Mouse (Mus musculus): Measurements from ENCODE around the gene Exoc4. TPM values are rescaled to one million over a fixed set of nuclear protein-coding genes. Genes with fewer than 3 reads are reported as not detected.

Exoc4 gene
- polyA plus RNA-seq, 1 experiment from 2014 or later: 41.1 TPM

DNA sequence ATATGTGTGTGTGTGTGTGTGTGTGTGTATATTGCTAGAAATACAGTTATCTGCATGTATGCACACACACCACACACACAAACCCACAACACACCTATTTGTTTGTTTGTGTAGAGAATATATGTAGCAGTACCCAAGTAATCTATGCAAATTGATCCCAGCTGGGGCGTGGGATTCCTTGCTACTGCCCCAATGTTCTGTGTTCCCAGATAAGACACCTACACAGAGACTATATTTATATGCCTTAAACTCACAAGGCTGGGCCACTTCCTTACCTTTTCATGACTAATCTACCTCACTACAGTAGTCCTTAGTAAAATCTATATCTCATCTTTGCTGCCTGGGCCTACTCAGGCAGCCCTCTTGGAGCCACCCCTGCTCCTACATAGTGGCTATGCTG is 312.0 kb downstream of the Exoc4 start:
- Histone ChIP-seq H3K9me3 (no peaks in the 10 kb centered on the region), H3K27me3 (replicated peaks) (no peaks in the 10 kb centered on the region), H3K9ac (no peak overlapping the region), H3K4me2 (replicated peaks) (no peak overlapping the region), H3K27ac (no peak overlapping the region), H3K36me3 (no peaks in the 10 kb centered on the region), H3K4me1 (no peaks in the 10 kb centered on the region), H3K4me3 (no peak overlapping the region)
- no peak for ATAC-seq (ENCODE audit: low FRiP score, low read depth)
- WGBS: 93% methylated on average over 1 of the region's 1 CpGs

DNA sequence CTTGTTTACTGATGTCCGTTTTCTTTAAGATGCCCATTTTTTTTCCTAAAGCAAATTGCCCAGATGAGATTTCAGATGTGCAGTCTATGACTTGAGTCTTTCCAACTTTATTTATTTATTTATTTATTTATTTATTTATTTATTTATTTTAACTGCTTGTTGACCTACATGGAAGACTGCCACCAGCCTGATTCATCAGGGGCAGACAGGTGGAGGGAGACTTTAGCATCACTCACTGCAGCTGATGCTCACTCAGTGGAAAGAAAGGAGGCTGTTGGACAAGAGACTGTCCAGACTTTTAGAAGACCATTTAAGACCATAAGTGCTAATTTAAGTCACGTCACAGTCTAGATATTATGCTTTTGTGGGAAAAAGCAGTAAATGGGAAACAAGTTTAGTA is 313.0 kb downstream of the Exoc4 start:
- Histone ChIP-seq H3K27ac (no peak overlapping the region), H3K4me3 (no peak overlapping the region), H3K27me3 (replicated peaks) (no peaks in the 10 kb centered on the region), H3K36me3 (no peaks in the 10 kb centered on the region), H3K4me1 (no peaks in the 10 kb centered on the region), H3K9me3 (no peaks in the 10 kb centered on the region), H3K9ac (no peak overlapping the region), H3K4me2 (replicated peaks) (no peak overlapping the region)
- WGBS: 94% methylated on average over 2 of the region's 2 CpGs
- ATAC-seq (ENCODE audit: low FRiP score, low read depth): no peak

DNA sequence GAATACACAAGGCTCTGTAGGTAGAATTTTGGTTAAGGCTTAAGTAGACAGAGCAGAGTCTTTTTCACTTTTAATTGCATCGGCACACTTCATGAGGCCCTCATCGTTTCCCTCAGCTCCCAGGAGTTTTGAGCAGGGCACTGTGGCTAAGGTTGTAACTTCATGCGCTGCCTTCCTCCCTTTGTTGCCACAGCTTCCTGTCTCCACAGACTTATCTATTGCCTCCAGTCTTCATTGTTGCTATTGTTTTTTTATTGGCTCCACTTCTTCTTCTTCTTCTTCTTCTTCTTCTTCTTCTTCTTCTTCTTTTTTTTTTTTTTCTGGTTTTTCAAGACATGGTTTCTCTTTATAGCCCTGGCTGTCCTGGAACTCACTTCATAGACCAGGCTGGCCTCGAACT is 327.1 kb downstream of the Exoc4 start:
- no peak overlapping the region for H3K4me2 ChIP-seq (replicated peaks)
- H3K36me3 ChIP-seq: no peaks in the 10 kb centered on the region
- H3K27ac ChIP-seq: no peak overlapping the region
- WGBS: 82% methylated on average over 4 of the region's 4 CpGs
- no peaks in the 10 kb centered on the region for H3K9me3 ChIP-seq
- no peaks in the 10 kb centered on the region for H3K27me3 ChIP-seq (replicated peaks)
- no peak overlapping the region for H3K9ac ChIP-seq
- ATAC-seq (ENCODE audit: low FRiP score, low read depth): no peak
- no peaks in the 10 kb centered on the region for H3K4me1 ChIP-seq
- H3K4me3 ChIP-seq: no peak overlapping the region

DNA sequence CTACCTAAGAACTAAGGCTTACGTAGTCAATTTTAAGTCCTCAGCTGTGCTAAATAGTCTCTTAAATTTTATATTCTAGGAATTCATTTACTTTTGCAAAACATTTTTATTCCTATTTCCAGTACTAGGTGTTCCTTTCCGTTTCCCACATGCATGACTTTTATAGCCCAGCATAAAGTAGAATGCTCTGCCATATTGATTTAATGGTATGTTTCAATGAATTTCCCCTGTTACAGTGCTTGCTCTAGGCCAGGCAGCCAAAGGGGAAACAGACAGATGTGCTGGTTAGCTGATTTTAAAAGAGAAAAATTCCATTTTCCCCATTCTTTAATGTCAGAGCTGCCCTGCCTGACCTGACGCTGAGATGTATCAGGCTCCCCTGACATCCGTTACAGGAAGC is 359.6 kb downstream of the Exoc4 start:
- H3K36me3 ChIP-seq: no peaks in the 10 kb centered on the region
- no peak overlapping the region for H3K4me2 ChIP-seq (replicated peaks)
- 66% methylated on average over 4 of the region's 4 CpGs for WGBS
- no peaks in the 10 kb centered on the region for H3K27me3 ChIP-seq (replicated peaks)
- H3K9me3 ChIP-seq: no peaks in the 10 kb centered on the region
- H3K4me3 ChIP-seq: no peak overlapping the region
- no peak overlapping the region for H3K9ac ChIP-seq
- H3K4me1 ChIP-seq: no peaks in the 10 kb centered on the region; the same call in 1 of the 2 replicates
- no peak overlapping the region for H3K27ac ChIP-seq
- ATAC-seq (ENCODE audit: low FRiP score, low read depth): no peak

DNA sequence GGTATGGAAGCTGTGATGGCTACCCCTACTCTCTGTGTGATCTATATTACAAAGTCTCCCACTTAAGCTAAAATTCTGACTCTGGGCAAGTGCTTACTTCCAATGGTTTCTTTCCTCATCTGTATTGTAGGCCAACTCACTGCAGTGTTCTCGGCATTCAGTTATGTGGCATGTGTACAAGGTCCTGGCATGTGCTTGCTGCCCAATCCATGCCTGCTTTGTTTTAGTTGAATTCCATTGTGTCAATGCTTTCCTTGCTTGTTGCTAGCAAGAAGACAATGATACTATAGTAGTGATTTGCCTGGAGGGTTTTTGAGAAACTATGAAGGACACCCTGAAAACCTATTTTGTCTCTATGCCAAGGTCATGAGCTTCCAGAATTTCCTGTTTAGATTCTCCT is 365.1 kb downstream of the Exoc4 start:
- Histone ChIP-seq H3K4me2 (replicated peaks) (no peak overlapping the region), H3K27me3 (replicated peaks) (no peaks in the 10 kb centered on the region), H3K36me3 (no peaks in the 10 kb centered on the region), H3K9ac (no peak overlapping the region), H3K4me3 (no peak overlapping the region), H3K27ac (no peak overlapping the region), H3K4me1 (no peaks in the 10 kb centered on the region; the same call in 1 of the 2 replicates), H3K9me3 (no peaks in the 10 kb centered on the region)
- WGBS: 76% methylated on average over 1 of the region's 1 CpGs
- ATAC-seq (ENCODE audit: low FRiP score, low read depth): no peak

DNA sequence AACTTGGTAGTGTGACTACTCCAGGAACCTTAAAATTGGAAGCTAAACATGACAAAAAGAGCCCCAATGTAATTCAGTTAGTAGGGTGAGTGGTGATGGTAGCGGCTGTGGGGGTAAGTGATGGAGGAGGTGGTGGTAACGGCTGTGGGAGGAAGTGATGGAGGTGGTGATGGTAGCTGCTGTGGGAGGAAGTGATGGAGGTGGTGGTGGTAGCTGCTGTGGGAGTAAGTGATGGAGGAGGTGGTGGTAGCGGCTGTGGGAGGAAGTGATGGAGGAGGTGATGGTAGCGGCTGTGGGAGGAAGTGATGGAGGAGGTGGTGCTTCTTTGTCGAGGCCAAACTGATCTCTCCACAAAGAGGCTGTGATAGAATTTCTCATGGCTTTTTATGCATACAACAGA is 369.7 kb downstream of the Exoc4 start:
- H3K9ac ChIP-seq: no peak overlapping the region
- no peaks in the 10 kb centered on the region for H3K9me3 ChIP-seq
- H3K27me3 ChIP-seq (replicated peaks): no peaks in the 10 kb centered on the region
- H3K27ac ChIP-seq: no peak overlapping the region
- no peaks in the 10 kb centered on the region for H3K36me3 ChIP-seq
- WGBS: 94% methylated on average over 5 of the region's 5 CpGs
- H3K4me3 ChIP-seq: no peak overlapping the region
- no peak overlapping the region for H3K4me2 ChIP-seq (replicated peaks)
- no peak for ATAC-seq (ENCODE audit: low FRiP score, low read depth)
- H3K4me1 ChIP-seq: no peaks in the 10 kb centered on the region

DNA sequence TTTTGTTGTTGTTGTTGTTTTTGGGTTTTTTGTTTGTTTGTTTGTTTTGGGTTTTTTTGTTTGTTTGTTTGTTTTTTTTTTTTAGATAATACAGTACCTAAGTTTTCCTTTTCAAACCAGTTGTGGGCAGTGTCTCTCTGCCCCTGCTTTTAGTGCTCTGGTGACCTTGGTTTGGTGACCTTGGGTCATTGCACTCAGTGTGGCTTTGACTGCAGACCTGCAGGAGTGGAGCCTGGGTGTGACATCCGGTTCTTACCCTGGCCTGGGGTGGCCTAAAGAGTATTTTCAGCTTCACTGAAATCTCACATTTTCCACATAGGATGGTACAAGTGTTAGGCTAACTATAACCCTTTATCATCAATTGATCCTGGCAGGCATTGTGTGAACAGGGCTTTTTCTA is 371.8 kb downstream of the Exoc4 start:
- Histone ChIP-seq H3K36me3 (no peaks in the 10 kb centered on the region), H3K9ac (no peak overlapping the region), H3K4me1 (no peaks in the 10 kb centered on the region), H3K4me2 (replicated peaks) (no peak overlapping the region), H3K27ac (no peak overlapping the region), H3K27me3 (replicated peaks) (no peaks in the 10 kb centered on the region), H3K4me3 (no peak overlapping the region), H3K9me3 (no peaks in the 10 kb centered on the region)
- ATAC-seq (ENCODE audit: low FRiP score, low read depth): no peak
- 54% methylated on average over 1 of the region's 1 CpGs for WGBS

DNA sequence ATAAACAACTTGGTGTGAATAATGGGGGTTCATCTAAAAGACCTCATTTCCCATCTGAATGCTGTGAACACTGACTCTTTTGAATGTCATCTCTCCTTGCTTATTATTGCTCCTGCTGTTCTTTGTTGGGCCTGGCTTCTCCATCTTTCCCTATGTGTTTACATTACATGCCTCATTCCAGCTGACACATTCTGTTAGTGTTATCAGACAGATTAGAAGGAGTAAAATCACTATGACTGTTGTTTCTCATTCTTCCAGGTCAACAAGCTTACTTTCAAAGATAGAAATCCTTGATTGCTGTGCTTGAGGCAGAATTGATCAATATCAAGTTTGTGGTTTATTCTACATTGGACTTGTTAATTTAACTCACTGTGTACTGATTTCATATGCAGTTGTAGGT is 377.0 kb downstream of the Exoc4 start:
- Histone ChIP-seq H3K4me2 (replicated peaks) (no peak overlapping the region), H3K4me1 (no peaks in the 10 kb centered on the region), H3K36me3 (no peaks in the 10 kb centered on the region), H3K27me3 (replicated peaks) (no peaks in the 10 kb centered on the region), H3K9ac (no peak overlapping the region), H3K4me3 (no peak overlapping the region), H3K9me3 (no peaks in the 10 kb centered on the region), H3K27ac (no peak overlapping the region)
- ATAC-seq (ENCODE audit: low FRiP score, low read depth): no peak

DNA sequence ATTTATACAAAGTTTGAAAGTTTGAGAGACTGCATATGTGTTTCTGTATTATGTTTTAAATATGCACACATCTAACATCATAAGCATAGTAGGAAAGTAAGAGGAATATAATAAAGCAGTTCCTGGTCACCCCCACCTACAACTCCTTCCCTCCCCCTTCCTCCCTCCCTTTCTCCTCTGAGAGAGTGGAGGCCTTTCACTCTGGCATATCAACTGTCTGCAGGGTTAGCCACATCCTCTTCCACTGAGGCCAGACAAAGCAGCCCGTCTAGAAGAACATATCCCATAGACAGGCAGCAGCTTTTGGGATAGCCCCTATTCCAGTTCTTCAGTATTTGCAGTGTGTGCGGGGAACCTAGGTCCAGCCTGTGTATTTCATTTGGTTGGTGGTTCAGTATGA is 382.2 kb downstream of the Exoc4 start:
- WGBS: 93% methylated on average over 2 of the region's 2 CpGs
- Histone ChIP-seq H3K4me3 (no peak overlapping the region), H3K27me3 (replicated peaks) (no peaks in the 10 kb centered on the region), H3K4me2 (replicated peaks) (no peak overlapping the region), H3K9ac (no peak overlapping the region), H3K36me3 (no peaks in the 10 kb centered on the region), H3K27ac (no peak overlapping the region), H3K4me1 (no peaks in the 10 kb centered on the region), H3K9me3 (no peaks in the 10 kb centered on the region)
- ATAC-seq (ENCODE audit: low FRiP score, low read depth): no peak

DNA sequence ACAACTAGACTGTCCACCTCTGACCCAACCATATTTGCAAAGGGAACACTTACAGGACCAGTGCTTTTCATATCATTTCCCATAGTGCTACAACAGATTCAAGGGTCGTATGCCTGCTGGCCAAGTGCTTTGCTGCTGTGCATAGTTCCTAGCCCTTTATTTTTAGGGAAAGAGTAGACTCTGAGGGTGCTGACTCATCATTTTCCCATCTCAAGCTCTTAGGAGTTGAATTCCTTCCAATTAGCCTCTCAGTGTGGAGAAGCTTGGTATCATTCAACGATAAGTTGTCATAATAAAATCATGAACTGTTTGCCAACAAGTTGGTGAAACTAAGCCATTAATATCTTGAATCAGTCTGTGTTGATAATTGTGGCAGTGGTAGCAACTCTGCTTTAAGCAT is 388.3 kb downstream of the Exoc4 start:
- no peak overlapping the region for H3K9ac ChIP-seq
- no peaks in the 10 kb centered on the region for H3K36me3 ChIP-seq
- no peaks in the 10 kb centered on the region for H3K4me1 ChIP-seq
- H3K27me3 ChIP-seq (replicated peaks): no peaks in the 10 kb centered on the region
- 81% methylated on average over 2 of the region's 2 CpGs for WGBS
- no peak overlapping the region for H3K4me2 ChIP-seq (replicated peaks)
- H3K9me3 ChIP-seq: no peaks in the 10 kb centered on the region
- no peak for ATAC-seq (ENCODE audit: low FRiP score, low read depth)
- no peak overlapping the region for H3K4me3 ChIP-seq
- H3K27ac ChIP-seq: no peak overlapping the region

DNA sequence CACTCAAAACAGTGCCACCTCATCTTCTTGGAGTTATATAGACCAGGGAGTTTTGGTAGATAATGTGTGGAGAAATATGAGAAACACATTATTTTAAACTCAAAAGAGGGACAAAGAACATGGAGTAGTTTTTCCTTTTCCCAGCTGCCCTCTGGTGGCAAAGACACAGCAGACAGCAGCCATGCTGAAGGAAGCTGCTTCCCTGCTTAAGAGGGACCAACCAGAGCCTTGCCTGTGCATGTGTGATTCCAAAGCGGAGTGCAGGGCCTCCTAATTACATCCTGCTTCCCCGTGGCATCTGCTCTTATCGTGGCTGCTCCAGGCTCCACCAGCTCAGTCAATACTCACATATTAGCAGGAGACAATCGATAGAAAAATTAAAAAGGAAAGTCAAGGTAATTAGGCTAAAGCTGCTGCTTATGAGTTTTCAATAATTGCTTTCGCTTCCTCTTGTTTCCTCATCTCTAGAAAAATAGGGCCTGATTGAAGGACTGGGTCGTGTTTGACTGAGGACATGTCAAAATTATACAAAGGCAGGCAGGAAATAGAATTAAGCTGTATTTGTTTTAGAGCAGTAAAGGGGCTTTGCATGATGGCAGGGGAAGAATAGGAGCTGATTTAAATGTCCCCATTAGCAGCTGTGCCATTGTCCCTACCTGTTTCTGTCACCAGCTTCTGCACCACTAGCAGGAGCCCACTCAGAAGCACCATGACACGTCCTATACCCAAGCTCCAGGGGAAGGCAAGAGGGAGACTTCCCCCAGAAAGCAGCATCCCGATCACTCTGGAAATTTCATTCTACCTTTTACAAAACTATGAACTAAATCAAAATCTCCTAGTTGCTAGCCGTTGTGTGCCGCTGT is 433.1 kb downstream of the Exoc4 start:
- no peaks in the 10 kb centered on the region for H3K27me3 ChIP-seq (replicated peaks)
- no peak overlapping the region for H3K4me2 ChIP-seq (replicated peaks)
- no peak overlapping the region for H3K4me3 ChIP-seq
- 39% methylated on average over 10 of the region's 10 CpGs for WGBS
- H3K36me3 ChIP-seq: no peaks in the 10 kb centered on the region
- peaks cover 3% of the 10 kb centered on the region; the same call in 1 of the 2 replicates for H3K4me1 ChIP-seq
- peak; percentile 63; the same call in 1 of the 2 replicates for ATAC-seq (ENCODE audit: low FRiP score, low read depth)
- no peak overlapping the region for H3K9ac ChIP-seq
- H3K27ac ChIP-seq: no peak overlapping the region
- H3K9me3 ChIP-seq: no peaks in the 10 kb centered on the region

DNA sequence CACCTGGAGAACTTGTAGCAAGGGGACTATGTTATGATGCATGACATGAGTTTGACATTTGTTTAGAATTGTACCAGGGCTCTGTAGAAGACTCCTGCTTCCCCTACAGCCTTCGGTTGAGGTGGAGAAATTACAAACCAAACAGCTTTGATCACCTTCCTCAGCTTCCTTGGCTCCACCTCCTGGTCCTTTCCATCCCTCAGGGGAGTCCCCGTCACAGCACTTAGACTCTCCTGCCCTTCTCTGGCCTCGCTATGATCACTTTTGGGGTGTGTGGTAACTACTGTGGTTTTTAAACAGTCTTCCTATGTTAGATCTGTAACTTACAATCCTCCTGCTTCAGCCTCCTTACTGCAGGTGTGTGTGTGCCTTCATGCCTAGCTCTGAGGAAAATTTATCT is 434.6 kb downstream of the Exoc4 start:
- no peaks in the 10 kb centered on the region for H3K9me3 ChIP-seq
- H3K36me3 ChIP-seq: no peaks in the 10 kb centered on the region
- H3K27me3 ChIP-seq (replicated peaks): no peaks in the 10 kb centered on the region
- ATAC-seq (ENCODE audit: low FRiP score, low read depth): no peak
- no peak overlapping the region for H3K27ac ChIP-seq
- no peak overlapping the region for H3K4me3 ChIP-seq
- H3K4me2 ChIP-seq (replicated peaks): no peak overlapping the region
- WGBS: 66% methylated on average over 3 of the region's 3 CpGs
- H3K4me1 ChIP-seq: peaks cover 3% of the 10 kb centered on the region; the same call in 1 of the 2 replicates
- H3K9ac ChIP-seq: no peak overlapping the region

DNA sequence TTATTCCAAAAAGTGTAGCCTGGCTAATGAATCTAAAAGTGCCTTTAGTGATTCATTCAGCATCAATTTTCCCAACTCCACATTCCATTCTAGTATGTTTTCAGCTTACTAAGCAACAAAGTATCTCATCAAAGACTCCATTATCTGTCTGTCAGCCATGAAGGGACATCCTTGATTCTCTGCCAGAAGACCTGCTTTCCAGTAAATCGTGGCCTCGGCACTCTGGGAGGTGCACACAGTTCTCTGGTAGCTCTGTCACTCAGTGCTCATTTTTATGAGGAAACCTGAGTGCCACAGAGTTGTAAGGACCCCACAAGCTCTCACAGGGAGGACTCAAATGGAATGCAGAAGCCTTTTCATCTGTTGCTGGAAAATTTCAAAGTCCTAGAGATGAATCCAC is 436.4 kb downstream of the Exoc4 start:
- Histone ChIP-seq H3K4me1 (peaks cover 3% of the 10 kb centered on the region; the same call in 1 of the 2 replicates), H3K36me3 (no peaks in the 10 kb centered on the region), H3K4me3 (no peak overlapping the region), H3K4me2 (replicated peaks) (no peak overlapping the region), H3K9ac (no peak overlapping the region), H3K9me3 (no peaks in the 10 kb centered on the region), H3K27ac (no peak overlapping the region), H3K27me3 (replicated peaks) (no peaks in the 10 kb centered on the region)
- WGBS: 61% methylated on average over 2 of the region's 2 CpGs
- ATAC-seq (ENCODE audit: low FRiP score, low read depth): no peak
